ENCODE assay signal across 23 mouse cellular contexts in genomic region chr7:81169351-81169750, GRCm38 (mm10). TPM values are rescaled to one million over a fixed set of nuclear protein-coding genes. Genes with fewer than 3 reads are reported as not detected.
"Had no signal": no experiment of that assay in that cellular context is flagged by ENCODE, and none has a peak within 500 bp of the region (broad histone marks: within the 10 kb centered on the region; RNA-seq: fewer than 3 reads in every experiment).

No protein-coding gene starts in this region.

- H3K27me3 ChIP-seq: lung, embryonic 15.5 days; neural tube, embryonic 13.5 days; neural tube, embryonic 15.5 days had no signal

- DNase-seq: lung, adult 18-20 months; lung, postnatal 10 days; lung, postnatal 4 days; midbrain, embryonic 14.5 days; retina, postnatal 1 day; right cerebral cortex, adult 18-20 months; right cerebral cortex, postnatal 25 days; right cerebral cortex, postnatal 4 days; spleen, adult 18-20 months; thymus, adult 18-20 months; thymus, postnatal 14 days; thymus, postnatal 4 days had no signal

- H3K9me3 ChIP-seq: lung, embryonic 15.5 days had no signal

- H3K9ac ChIP-seq: lung, embryonic 15.5 days; midbrain, embryonic 12.5 days; neural tube, embryonic 13.5 days; neural tube, embryonic 15.5 days had no signal

- H3K36me3 ChIP-seq: lung, embryonic 15.5 days; midbrain, embryonic 10.5 days; midbrain, embryonic 12.5 days; neural tube, embryonic 13.5 days; neural tube, embryonic 15.5 days had no signal

- H3K27ac ChIP-seq: lung, embryonic 15.5 days; midbrain, embryonic 10.5 days; midbrain, embryonic 12.5 days; neural tube, embryonic 13.5 days; neural tube, embryonic 15.5 days had no signal

- H3K4me2 ChIP-seq: lung, embryonic 15.5 days; midbrain, embryonic 12.5 days; neural tube, embryonic 13.5 days; neural tube, embryonic 15.5 days had no signal

- ATAC-seq: midbrain, embryonic 16.5 days had no signal

- H3K4me1 ChIP-seq: lung, embryonic 15.5 days; midbrain, embryonic 10.5 days; midbrain, embryonic 12.5 days; neural tube, embryonic 13.5 days; neural tube, embryonic 15.5 days had no signal

- H3K4me3 ChIP-seq: lung, embryonic 15.5 days; midbrain, embryonic 10.5 days; midbrain, embryonic 12.5 days; myocyte; neural tube, embryonic 13.5 days; neural tube, embryonic 15.5 days had no signal

RNA-seq across cellular contexts. Expression of gene Slc28a1, which starts 54.8 kb away (rescaled TPM):
- total RNA-seq: megakaryocyte, adult 5-6 weeks; megakaryocyte-erythroid progenitor cell, adult 5-6 weeks had no signal
- polyA plus RNA-seq: lung, embryonic 15.5 days; midbrain, embryonic 10.5 days; midbrain, embryonic 12.5 days; midbrain, embryonic 14.5 days; midbrain, embryonic 16.5 days; myocyte; neural tube, embryonic 11.5 days; neural tube, embryonic 13.5 days; stomach, embryonic 14.5 days had no signal
